Mouse (Mus musculus): ENCODE results near the gene Rps3a1. TPM values are rescaled to one million over a fixed set of nuclear protein-coding genes. Genes with fewer than 3 reads are reported as not detected.

Rps3a1 gene
- polyA plus RNA-seq, 1 experiment, result 371 TPM

Other genes starting within 250 kb of the Rps3a1 start
- gene Sh3d19, start 171.6 kb downstream of the Rps3a1 start, polyA plus RNA-seq (2012; rRNA removed), result 24.2 and 76.6 TPM in 2 replicates
- gene Prss48, start 140.2 kb downstream of the Rps3a1 start, polyA plus RNA-seq (2012; rRNA removed), result not detected in 2 replicates
- gene Lrba, start 82.0 kb upstream of the Rps3a1 start, polyA plus RNA-seq (2012; rRNA removed), result 23.5 and 38.4 TPM in 2 replicates

All from large intestine, adult 2 months (tissue).